Mouse (Mus musculus): Measurements from ENCODE around the gene Clic4.

- TF ChIP-seq CTCF (IDR thresholded peaks at IDR 0.05; ENCODE audit: borderline replicate concordance, control insufficient read depth, extremely low read depth, insufficient read depth, low read length, poor library complexity) (no peak), POLR2A (IDR thresholded peaks at IDR 0.05; ENCODE audit: control insufficient read depth, extremely low read depth, insufficient read depth, low read length, poor library complexity) (no peak)
These were observed 44.5 kb downstream of the Clic4 start for GRCm38 (mm10) chr4:135228136-135228535.

Measured in thymus, adult 2 months (tissue).